Mouse (Mus musculus) limb, embryonic 12.5 days (tissue): ENCODE measurements at regions not wholly inside any gene's neighbourhood (a gene's known extent, or its start where the extent isn't known, plus 50 kb on each side); places are given as distances from the start of the nearest gene placed in this dataset.

ENCODE experiments used
- ATAC-seq: fragments of 200-750 bp; cut with Nextera tagmentation; 2 replicates; pipeline ENCODE4 v1.8.0; 2017; ENCODE audit warnings: low read depth, moderate TSS enrichment; ENCODE audit not compliant: insufficient number of reproducible peaks, insufficient read depth, low FRiP score, low TSS enrichment
- H3K27ac ChIP-seq: fragments of 300-500 bp; sonication (generic); 2 replicates; pipeline ENCODE4 v1.5.1; 2016; ENCODE audit warnings: mild to moderate bottlenecking, moderate library complexity
- H3K27me3 ChIP-seq: fragments of 300-500 bp; sonication (generic); 2 replicates; pipeline ENCODE4 v1.6.1; 2016; ENCODE audit warnings: mild to moderate bottlenecking, moderate library complexity
- H3K36me3 ChIP-seq: fragments of 300-500 bp; sonication (generic); 2 replicates; pipeline ENCODE4 v1.6.1; 2016; ENCODE audit warnings: mild to moderate bottlenecking, moderate library complexity
- H3K4me1 ChIP-seq: fragments of 300-500 bp; sonication (generic); replicated peaks from 2 replicates; pipeline ENCODE4 v1.6.1; 2016
- H3K4me2 ChIP-seq: fragments of 300-500 bp; sonication (generic); 2 replicates; pipeline ENCODE4 v1.6.1; 2016; ENCODE audit warnings: mild to moderate bottlenecking, moderate library complexity
- H3K4me3 ChIP-seq: fragments of 300-500 bp; sonication (generic); replicated peaks from 2 replicates; pipeline ENCODE4 v1.5.1; 2016; ENCODE audit warnings: mild to moderate bottlenecking
- H3K9ac ChIP-seq: fragments of 300-500 bp; sonication (generic); replicated peaks from 2 replicates; pipeline ENCODE4 v1.6.1; 2016; ENCODE audit warnings: mild to moderate bottlenecking, moderate library complexity
- H3K9me3 ChIP-seq: fragments of 300-500 bp; sonication (generic); 2 replicates; pipeline ENCODE4 v1.6.1; 2016; ENCODE audit warnings: mild to moderate bottlenecking, moderate library complexity
- WGBS: fragments of 180-500 bp; shearing (Covaris S2); methylation state at CpG from one replicate; pipeline ENCODE4 v1.1.7; 2016; 5-methylcytosine and 5-hydroxymethylcytosine counted together

DNA sequence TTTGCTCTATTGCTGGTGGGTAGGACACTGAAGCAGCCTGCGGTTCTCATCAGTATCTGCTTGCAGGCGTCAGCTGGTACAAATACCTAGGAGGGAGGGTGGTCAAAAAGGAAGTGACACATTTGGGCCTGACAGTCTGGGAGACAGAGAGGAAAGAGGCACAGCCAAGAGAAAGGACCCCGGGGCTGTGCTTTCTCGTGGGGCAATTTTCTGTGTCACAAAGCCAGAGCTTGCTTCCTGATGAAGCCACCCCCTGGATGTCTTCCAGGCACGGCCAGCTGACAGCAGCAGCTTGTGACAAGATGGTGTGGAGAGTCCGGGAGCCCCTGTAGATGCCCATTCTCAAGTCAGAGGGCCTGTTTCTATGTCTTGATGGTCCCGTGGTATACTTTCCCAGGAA is 1181.8 kb upstream of the A1bg start:
- Histone ChIP-seq H3K36me3 (no peaks in the 10 kb centered on the region), H3K9ac (no peak overlapping the region), H3K4me1 (peaks cover 12% of the 10 kb centered on the region), H3K4me3 (no peak overlapping the region), H3K9me3 (peaks cover 3% of the 10 kb centered on the region; the same call in 1 of the 2 replicates), H3K27me3 (no peaks in the 10 kb centered on the region), H3K4me2 (no peak overlapping the region), H3K27ac (no peak overlapping the region)
- ATAC-seq, result no peak
- 54% methylated on average over 7 of the region's 7 CpGs for WGBS

DNA sequence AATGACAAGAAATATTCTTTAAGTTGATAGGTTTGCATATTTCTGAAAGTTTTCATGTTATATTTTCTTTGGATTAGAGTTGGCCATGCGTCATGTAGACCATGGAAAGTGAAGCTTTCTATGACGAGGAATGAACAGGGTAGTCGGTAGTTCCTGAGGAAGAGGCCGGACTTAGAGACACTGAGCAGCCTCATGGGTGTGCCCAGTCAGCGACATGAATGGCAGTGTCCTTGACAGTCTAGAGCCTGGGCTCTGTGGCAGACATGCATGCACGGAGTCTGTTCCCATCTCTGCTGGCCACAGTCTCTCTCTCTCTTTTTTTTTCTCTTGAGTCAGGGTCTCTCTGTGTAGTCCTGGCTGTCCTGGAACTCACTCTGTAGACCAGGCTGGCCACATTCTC is 1176.9 kb upstream of the A1bg start:
- Histone ChIP-seq H3K9me3 (peaks cover 3% of the 10 kb centered on the region; the same call in 1 of the 2 replicates), H3K4me1 (no peaks in the 10 kb centered on the region), H3K27me3 (0 out of 2 replicates have a peak, but pooled peaks cover 4% of the 10 kb centered on the region), H3K4me3 (no peak overlapping the region), H3K4me2 (no peak overlapping the region), H3K27ac (no peak overlapping the region), H3K9ac (no peak overlapping the region), H3K36me3 (no peaks in the 10 kb centered on the region)
- ATAC-seq, result no peak
- WGBS, result 84% methylated on average over 6 of the region's 6 CpGs

DNA sequence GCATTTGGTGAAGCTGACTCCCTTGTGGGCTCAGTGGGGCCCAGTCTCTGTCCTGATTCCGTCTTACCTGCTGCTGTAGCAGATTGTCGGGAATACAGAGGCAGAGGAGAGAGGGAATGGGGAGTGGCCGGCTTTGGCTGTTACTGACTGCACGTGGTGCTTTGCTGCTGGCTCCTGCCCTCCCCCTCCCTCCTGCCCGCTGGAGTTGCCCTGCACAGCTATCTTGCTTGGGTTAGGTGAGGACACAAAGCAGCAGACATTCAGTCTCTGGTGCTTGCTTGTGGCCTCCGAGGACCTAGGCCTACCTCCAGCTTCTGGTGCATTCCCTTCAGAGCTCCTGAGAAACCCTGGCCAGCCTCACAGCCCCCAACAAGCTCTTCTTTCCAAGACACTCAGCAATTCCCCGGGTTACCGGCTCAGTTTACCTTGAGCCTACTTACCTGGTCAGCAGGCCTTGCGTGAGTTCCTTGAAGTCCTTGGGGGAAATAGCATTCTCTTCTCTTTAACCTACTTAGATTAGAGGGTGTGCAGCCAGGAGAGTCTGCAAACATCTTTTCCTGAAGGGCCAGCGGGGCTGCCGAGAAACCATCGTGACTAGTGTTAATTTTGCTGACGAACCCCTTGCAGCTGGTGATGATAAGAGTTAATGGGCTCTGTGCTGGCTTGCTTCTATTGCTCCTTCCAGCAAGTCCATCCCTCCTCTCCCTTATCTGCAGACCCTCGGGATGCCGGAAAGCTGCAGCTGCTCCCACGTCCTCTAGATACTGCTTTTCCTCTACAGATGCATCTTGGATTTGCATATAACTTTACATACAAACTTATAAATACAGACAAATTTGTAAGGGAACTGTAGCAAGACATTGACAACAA is 1176.2 kb upstream of the A1bg start:
- ATAC-seq, result no peak
- peaks cover 3% of the 10 kb centered on the region; the same call in 1 of the 2 replicates for H3K9me3 ChIP-seq
- no peak overlapping the region for H3K4me3 ChIP-seq
- 0 out of 2 replicates have a peak, but pooled peaks cover 4% of the 10 kb centered on the region for H3K27me3 ChIP-seq
- no peaks in the 10 kb centered on the region for H3K4me1 ChIP-seq
- H3K36me3 ChIP-seq, result no peaks in the 10 kb centered on the region
- no peak overlapping the region for H3K27ac ChIP-seq
- H3K4me2 ChIP-seq, result no peak overlapping the region
- no peak overlapping the region for H3K9ac ChIP-seq
- 37% methylated on average over 16 of the region's 16 CpGs for WGBS

DNA sequence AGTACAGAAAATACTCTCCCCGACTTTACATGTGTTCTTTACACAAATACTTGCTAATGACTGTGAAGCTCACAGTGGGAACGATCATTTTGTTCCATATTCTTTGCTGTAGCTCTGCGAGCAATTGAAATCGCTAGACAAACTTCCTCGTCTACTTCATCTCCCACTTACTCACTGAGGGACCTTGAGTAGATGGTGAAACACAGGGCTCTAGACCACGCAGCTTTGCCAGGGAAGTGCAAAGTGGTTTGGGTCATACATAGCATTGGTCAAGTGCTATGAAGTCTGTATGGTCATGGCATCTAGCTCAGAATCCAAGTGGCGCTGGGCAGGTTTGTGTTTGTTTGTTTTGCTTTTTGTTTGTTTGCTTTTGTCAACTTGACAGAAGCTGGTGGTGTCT is 1174.0 kb upstream of the A1bg start:
- H3K36me3 ChIP-seq, result no peaks in the 10 kb centered on the region
- WGBS, result 86% methylated on average over 7 of the region's 7 CpGs
- peaks cover 13% of the 10 kb centered on the region for H3K4me1 ChIP-seq
- no peak overlapping the region for H3K4me3 ChIP-seq
- no peaks in the 10 kb centered on the region for H3K9me3 ChIP-seq
- no peak overlapping the region for H3K27ac ChIP-seq
- no peak for ATAC-seq
- no peak overlapping the region for H3K9ac ChIP-seq
- 0 out of 2 replicates have a peak, but pooled peaks cover 4% of the 10 kb centered on the region for H3K27me3 ChIP-seq
- H3K4me2 ChIP-seq, result no peak overlapping the region

DNA sequence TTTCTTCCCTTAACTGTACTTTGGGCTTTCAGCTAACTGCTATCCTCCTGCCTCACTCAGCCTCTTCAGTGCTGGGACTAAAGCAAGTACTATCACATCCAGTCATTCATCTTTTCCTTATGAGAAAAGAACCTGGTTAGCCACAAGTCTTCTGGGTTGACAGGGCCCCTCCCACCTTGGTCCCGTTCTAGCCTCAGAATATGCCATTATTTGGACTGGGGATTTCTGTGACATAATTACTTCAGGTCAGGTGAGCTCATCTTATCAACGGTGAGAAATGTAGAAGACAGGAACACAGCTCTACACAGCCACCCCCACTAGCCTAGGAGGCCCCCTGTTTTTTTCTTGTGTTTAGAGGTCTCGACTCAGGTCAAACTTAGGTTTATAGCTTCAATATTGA is 1172.4 kb upstream of the A1bg start:
- H3K4me2 ChIP-seq, result no peak overlapping the region
- no peak overlapping the region for H3K27ac ChIP-seq
- no peak overlapping the region for H3K9ac ChIP-seq
- WGBS, result 81% methylated on average over 3 of the region's 3 CpGs
- H3K36me3 ChIP-seq, result no peaks in the 10 kb centered on the region
- H3K4me3 ChIP-seq, result no peak overlapping the region
- H3K27me3 ChIP-seq, result 0 out of 2 replicates have a peak, but pooled peaks cover 4% of the 10 kb centered on the region
- H3K4me1 ChIP-seq, result peaks cover 13% of the 10 kb centered on the region
- no peaks in the 10 kb centered on the region for H3K9me3 ChIP-seq
- no peak for ATAC-seq

DNA sequence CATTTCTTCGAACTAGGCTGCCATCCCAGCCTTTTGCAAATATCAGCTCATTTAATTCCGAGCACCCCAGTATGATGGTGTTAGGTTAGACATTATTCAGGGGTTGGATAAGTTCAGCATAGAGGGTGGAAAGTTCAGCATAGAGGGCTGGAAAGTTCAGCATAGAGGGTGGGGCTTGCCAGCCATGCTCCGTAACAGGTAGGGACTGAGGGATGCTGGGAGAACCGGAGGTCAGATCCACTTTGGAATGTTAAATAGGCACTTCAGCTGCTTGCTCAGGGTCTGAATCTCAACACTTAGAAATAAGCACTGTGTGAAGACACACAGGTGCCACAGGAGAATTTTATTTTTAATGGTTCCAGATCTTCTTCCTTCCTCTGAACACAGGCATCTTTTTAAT is 1170.9 kb upstream of the A1bg start:
- ATAC-seq, result no peak
- Histone ChIP-seq H3K9ac (no peak overlapping the region), H3K36me3 (no peaks in the 10 kb centered on the region), H3K27me3 (0 out of 2 replicates have a peak, but pooled peaks cover 3% of the 10 kb centered on the region), H3K4me1 (peaks cover 13% of the 10 kb centered on the region), H3K27ac (no peak overlapping the region), H3K4me3 (no peak overlapping the region), H3K4me2 (no peak overlapping the region), H3K9me3 (no peaks in the 10 kb centered on the region)
- 69% methylated on average over 4 of the region's 4 CpGs for WGBS

DNA sequence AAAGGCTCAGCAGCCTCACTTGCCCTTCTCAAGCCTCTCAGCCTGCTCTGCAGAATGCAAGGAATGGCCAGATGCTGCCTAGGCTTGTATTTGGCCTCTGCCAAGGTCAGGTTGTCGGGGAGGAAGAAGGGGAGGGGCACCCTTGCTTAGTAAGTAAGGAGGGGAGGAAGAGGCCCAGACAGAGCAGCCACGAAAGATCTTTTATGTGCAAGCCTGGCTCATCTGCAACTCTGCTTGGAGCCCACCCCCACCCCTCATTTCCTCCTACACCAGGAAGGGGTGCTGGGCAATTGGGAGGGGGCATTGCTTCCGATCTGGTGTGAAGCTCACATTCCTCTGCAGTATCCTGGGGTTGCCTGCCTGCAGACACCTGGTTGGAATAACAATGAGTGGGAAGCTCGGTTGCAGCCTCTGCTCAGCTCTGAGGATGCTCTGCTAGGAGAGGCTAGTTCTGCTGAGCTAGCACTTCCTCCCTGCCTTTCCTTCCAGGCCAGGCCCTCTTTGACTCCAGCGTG is 1169.9 kb upstream of the A1bg start:
- no peak overlapping the region for H3K4me3 ChIP-seq
- H3K36me3 ChIP-seq, result no peaks in the 10 kb centered on the region
- H3K9me3 ChIP-seq, result no peaks in the 10 kb centered on the region
- H3K9ac ChIP-seq, result no peak overlapping the region
- 6% methylated on average over 5 of the region's 5 CpGs for WGBS
- H3K4me1 ChIP-seq, result peaks cover 13% of the 10 kb centered on the region
- peak overlapping the region; percentile 46 for H3K27ac ChIP-seq
- H3K27me3 ChIP-seq, result no peaks in the 10 kb centered on the region
- ATAC-seq, result 0 out of 2 replicates have a peak, but pooled peaks have one; percentile 26
- 0 out of 2 replicates have a peak overlapping the region, but pooled peaks have one; percentile 13 for H3K4me2 ChIP-seq

DNA sequence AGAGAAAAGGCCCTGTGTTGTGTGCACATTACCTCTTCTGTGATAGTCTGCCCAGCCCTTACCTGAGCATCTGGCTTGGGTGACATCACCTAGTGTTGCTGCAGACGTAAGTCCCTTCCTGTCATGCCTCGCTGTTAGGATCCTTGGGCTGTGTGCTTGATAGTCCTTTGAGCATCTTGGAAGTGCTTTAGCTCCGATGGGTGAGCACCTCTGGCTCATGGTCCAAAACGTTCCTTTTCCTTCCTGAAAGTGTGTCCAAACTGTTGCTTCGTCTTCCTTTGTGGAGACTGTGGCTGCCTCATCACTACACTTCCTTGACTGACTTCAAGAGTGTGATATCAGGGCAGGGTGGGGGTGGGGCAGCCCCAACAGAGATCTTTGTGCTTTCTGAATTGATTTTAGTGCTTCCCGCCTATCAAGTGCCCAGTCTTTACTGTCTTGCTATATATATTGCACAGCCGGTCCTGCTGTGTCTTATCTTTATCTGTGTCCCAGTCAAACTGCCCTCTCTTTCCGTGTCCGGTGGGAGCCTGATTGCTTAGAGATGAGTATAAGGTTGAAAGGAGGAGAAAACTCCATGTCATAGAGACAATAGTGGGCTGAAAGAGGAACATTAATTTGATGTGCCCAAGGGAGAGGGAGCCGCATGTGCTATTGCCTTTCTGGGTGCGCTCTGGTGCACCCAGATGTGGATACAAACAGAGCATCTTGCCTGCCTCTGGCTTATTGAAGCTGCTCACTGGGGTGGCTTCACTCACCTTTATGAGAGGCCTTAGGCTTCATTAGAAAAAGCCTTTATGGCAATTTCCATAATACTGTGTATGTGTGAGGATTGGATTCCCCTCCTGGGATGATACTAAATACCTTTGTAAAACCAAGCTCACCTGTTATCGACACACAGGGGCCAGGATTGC is 1169.2 kb upstream of the A1bg start:
- Histone ChIP-seq H3K27me3 (no peaks in the 10 kb centered on the region), H3K4me3 (no peak overlapping the region), H3K27ac (peak overlapping the region; percentile 46; the same call in 1 of the 2 replicates), H3K4me1 (peaks cover 13% of the 10 kb centered on the region), H3K36me3 (no peaks in the 10 kb centered on the region), H3K4me2 (no peak overlapping the region), H3K9me3 (no peaks in the 10 kb centered on the region), H3K9ac (no peak overlapping the region)
- no peak for ATAC-seq
- WGBS, result 54% methylated on average over 12 of the region's 12 CpGs

DNA sequence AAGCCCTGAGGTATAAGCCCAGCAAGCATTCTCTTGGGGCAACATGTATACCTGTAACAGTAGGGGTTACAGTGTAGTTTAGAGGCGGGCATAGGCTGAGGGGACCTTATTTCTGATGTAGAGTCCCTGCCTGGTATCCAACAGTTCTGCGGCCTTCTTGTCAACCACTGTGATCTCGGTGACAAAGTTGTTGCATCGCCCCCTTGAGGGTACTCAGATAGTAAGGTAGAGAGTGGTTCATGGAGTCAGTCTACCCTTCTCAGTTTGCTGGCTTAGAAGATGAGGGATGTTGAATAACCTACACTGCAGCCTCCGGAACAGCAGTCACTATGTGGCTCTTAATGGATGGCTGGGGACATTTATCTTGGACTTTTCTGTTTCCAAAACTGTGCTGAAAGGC is 1168.3 kb upstream of the A1bg start:
- 89% methylated on average over 5 of the region's 5 CpGs for WGBS

DNA sequence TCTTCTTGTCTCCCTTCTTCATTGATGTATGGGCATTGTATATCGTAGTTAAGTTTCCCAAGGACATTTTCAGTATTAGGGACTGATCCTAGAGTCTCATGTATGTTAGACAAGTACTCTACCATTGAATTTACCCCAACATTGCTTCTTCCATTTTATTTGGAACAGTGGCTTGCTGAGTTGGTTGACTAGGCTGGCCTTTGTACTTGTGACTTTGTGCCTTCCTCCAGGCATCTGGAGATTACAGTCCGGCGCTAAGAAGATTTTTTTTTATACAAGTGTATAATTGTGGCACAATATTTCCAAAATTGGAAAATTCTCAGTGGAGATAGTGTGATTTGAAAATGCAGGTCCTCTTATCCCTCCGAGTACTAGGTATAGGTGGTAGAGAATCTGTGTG is 1165.5 kb upstream of the A1bg start:
- WGBS, result 95% methylated on average over 4 of the region's 4 CpGs

More for the DNA sequence above, 1168.3 kb upstream of the A1bg start:
- Histone ChIP-seq H3K27me3 (no peaks in the 10 kb centered on the region), H3K9ac (no peak overlapping the region), H3K27ac (no peak overlapping the region), H3K4me2 (no peak overlapping the region), H3K4me1 (peaks cover 13% of the 10 kb centered on the region), H3K4me3 (no peak overlapping the region), H3K36me3 (no peaks in the 10 kb centered on the region), H3K9me3 (no peaks in the 10 kb centered on the region)
- no peak for ATAC-seq

DNA sequence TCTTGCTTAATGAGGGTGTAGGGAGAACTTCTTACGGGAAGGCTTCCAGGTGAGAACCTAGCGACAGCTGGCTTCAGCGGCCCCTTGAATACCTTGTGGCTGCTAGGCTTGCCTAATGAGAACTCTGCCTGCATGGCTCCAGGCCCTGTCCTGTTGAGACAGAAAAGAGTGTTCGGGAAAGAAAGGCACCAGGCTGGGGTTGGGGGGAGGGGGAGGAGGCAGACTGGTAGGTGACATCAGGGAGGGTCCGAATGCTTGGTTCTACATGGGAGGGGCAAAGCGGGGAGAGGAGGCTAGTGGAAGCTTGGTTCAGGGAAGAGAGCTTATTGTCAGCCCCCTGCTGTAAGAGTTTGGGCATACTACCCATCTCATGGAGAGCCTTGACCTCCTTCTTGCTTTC is 1164.9 kb upstream of the A1bg start:
- Histone ChIP-seq H3K36me3 (no peaks in the 10 kb centered on the region), H3K27me3 (no peaks in the 10 kb centered on the region), H3K9ac (no peak overlapping the region), H3K4me2 (no peak overlapping the region), H3K4me1 (peaks cover 8% of the 10 kb centered on the region), H3K27ac (no peak overlapping the region), H3K9me3 (no peaks in the 10 kb centered on the region), H3K4me3 (no peak overlapping the region)
- 43% methylated on average over 6 of the region's 6 CpGs for WGBS
- ATAC-seq, result no peak; the same call in 1 of the 2 replicates

More for the DNA sequence above, 1165.5 kb upstream of the A1bg start:
- Histone ChIP-seq H3K27me3 (no peaks in the 10 kb centered on the region), H3K36me3 (no peaks in the 10 kb centered on the region), H3K9ac (no peak overlapping the region), H3K4me2 (no peak overlapping the region), H3K4me1 (peaks cover 13% of the 10 kb centered on the region), H3K27ac (no peak overlapping the region), H3K4me3 (no peak overlapping the region), H3K9me3 (no peaks in the 10 kb centered on the region)
- ATAC-seq, result no peak
